Mouse (Mus musculus) mouse trophoblast stem cell (cell line): ENCODE measurements around the gene Traf1.

ENCODE experiments used
- in situ Hi-C, 2 experiments: fragments of 300-500 bp; cut with MseI, MboI; formaldehyde crosslinking; loops; 2 replicates in 1 of 2; 3 replicates in 1 of 2; pipeline ENCODE4 v1.15.1; 2025

Traf1 gene

DNA sequence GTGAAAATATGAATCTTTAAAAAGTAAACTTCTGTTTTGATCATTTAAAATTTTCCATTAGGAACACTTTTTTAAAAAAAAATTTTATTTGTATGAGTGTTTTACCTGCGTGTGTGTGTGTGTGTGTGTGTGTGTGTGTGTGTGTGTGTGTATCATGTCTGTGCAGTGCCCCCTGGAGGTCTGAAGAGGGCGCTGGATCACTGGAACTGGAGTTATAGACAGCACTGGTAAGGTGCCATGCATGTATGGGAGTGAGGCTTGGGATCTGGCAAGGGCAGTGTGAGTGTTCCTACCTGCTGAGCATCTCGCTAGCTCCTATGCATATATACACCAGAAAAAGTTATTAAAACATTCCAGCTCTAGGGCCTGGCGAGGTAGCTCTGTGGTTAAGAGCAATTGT lies 59.8 kb downstream of the Traf1 start:
- in situ Hi-C loops, result no loop called here

DNA sequence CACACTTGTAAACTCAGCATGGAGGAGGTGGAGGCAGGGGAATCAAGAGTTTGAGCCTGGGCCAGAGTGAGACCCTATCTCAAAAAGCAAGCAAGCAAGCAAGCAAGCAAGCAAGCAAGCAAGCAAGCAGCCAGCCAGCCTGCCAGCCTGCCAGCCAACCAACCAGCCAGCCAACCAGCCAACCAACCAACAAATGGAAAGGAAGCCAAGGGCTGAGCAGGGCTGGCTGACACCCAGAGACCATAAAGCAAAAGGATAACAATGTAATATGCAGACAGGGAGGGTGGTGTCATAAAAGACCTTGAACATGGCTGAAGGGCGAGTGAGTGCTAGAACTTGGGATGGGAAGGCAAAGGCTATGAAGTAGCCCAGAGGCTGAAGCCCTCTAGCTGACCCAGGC lies 61.2 kb downstream of the Traf1 start:
- in situ Hi-C loops, result no loop called here

DNA sequence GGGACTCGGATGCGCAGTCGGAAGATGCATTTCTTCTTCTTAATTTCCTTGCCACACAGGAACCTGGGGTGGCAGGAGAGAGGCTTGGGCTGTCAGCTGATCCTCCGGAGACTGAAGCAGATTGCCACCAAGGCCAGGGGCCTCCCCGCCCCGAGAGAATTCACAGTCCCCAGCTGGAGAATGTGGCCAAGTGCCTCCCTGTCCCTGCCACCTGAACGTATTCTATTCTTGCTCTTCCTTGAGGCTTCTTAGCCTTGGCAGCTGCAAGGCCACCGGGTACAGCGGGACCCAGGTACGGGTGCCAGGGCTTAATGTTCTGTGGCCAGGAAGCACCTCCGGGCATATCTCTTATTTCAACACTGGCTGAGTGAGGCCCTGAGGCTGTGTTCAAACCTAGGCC lies 61.9 kb downstream of the Traf1 start:
- in situ Hi-C loops, result no loop called here

DNA sequence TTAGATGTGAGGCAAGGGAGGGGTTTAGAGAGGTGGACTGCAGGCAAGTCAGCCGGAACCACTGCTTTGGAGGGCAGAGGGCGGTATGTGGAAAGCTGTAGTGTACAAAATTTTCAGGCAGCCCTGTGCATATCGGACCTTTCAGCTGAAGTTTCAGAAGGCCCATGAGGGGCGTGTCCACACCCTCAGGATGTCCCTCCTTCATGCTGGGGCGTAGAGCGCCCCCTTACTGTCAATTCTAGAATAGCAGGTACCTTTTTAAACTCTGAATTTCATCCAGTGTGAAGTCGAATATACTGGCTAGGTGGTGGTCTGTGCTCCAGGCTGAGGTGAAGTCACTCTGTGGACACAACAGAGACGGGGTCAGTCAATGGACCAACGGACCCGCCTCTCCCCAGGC lies 63.8 kb downstream of the Traf1 start:
- in situ Hi-C loops, result no loop called here

DNA sequence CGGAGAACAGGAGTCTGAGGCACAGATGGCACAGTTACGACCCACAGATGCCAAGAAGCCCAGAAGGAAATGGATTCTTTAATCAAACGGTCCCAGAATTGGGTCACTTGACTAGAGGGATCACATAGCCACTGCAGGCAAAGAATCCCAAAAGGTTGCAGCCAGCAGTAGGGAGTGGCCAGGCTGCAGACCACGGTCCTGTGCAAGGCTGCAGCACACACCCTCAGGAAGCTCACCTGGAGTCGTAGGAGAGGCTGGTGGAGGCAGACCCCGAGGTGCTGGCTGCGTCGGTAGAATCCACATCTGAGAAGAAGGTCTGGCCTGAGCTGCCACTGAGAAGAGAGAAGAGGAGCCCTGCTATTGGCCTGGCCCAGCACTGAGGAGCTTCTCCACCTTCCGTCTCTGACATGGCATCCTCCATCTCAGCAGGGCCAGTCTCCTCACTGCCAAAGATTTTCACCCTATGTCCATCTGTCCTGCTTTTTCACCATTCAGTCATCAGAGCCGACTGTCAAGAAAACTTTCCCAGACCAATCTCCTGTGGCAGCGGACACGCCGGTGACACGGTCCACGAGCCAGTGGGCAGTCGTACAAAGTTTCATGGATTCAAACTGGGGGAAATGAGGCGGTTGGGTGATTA lies 64.6 kb downstream of the Traf1 start:
- in situ Hi-C loops, result no loop called here

DNA sequence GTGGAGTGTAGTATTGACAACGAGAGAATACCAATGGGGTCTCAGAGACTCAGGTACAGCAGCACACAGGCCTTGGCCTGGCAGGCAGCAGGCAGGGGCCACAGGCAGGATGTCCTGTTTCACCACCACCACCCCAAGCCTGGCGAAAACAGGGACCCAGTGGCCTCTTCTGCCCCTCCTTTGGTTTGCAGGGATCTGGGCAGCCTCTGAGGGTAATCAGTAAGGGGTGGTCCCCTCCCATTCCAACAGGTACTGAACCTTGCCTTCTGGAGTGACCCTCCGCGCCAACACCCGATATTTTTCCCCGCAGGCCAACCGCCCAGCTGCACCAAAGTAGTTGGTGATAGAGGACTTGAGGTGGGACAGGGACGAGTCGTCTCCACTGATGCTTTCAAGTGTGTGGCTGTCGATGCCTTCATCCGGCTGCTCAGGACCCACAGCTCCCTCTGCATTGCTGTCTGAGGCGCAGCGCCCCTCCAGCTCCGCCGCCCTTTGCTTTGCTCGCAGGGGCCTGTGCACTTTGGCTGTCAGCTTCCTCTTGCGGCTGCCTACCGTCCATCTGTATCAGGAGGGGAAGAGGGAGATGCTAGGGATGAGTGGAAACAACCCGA lies 66.0 kb downstream of the Traf1 start:
- in situ Hi-C loops, result no loop called here

DNA sequence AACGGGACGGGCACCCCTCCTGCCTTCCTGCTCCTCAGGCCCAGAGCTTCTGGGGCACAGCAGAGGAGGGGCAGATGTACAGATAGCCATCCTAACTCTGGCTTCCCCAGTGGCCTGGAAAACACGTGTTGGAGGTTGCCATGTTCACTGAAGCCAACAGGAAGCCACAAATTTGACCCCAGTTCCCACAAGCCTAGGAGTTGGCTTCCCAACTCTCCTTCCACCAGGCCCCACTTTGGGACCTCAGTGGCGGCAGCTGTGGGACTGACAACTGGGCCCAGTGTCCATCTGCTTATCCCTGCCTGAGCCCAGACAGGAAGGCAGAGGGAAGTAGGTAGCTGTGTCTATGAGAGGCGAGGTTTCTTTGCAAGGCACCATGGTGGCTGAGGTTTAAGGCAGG lies 67.6 kb downstream of the Traf1 start:
- in situ Hi-C loops, result no loop called here
